Mouse (Mus musculus) heart, postnatal 0 days (tissue): Measurements from ENCODE around the gene Zc3h14.

Experiments used
- CTCF ChIP-seq: IDR thresholded peaks from 2 replicates; pipeline ENCODE4 v1.5.1; 2016; ENCODE audit warnings: antibody characterized with exemption, control low read depth, low read depth
- EP300 ChIP-seq: IDR thresholded peaks from 2 replicates; pipeline ENCODE4 v1.6.1; 2016; ENCODE audit warnings: antibody characterized with exemption, low read depth

GRCm38 (mm10) chr12:98757636-98758035, 10.9 kb downstream of the Zc3h14 start:
- TF ChIP-seq CTCF (0 out of 2 replicates have a peak, but pooled peaks have one; percentile 13), EP300 (no peak)
